Mouse (Mus musculus) erythroblast, adult 5-6 weeks (primary cell): Measurements from ENCODE around the gene Chac2. TPM values are rescaled to one million over a fixed set of nuclear protein-coding genes. Genes with fewer than 3 reads are reported as not detected.
"Not testable (repeated sequence)": the region's sequence is repeated elsewhere in the genome, so short reads cannot be mapped to it uniquely, and the experiment has no call there.

ENCODE experiments used
- ATAC-seq: replicated peaks from 2 replicates; pipeline ENCODE4 v1.8.0; 2016; ENCODE audit warnings: moderate number of reproducible peaks, mild to moderate bottlenecking, moderate TSS enrichment, inconsistent platforms; ENCODE audit not compliant: poor library complexity, low FRiP score, severe bottlenecking
- total RNA-seq, 2 experiments: library from RNA; stranded (forward) in 1 of 2; stranded (reverse) in 1 of 2; fragments of 150-400 nt in 1 of 2; fragments of 200-764, 138-1000 nt in 1 of 2; gene quantifications; 2 replicates each; pipeline versions ENCODE4 v1.2.3 to v1.2.4; 2015 to 2017; ENCODE audit warnings: low replicate concordance in 2 of 2

Chac2 gene
- 172 and 208 TPM in 2 replicates for total RNA-seq (2015; ENCODE audit: low replicate concordance)
- total RNA-seq (2017; ENCODE audit: low replicate concordance): 380 and 474 TPM in 2 replicates

GRCm38 (mm10) chr11:30985877-30986624 lies at the start of gene Chac2:
TSS of gene Chac2 (minus strand) at chr11:30986350.
- peak; percentile 96 for ATAC-seq

- no peak for ATAC-seq
Measured at GRCm38 (mm10) chr11:31034958-31035357, 48.8 kb upstream of the Chac2 start.

- ATAC-seq: not testable (repeated sequence)
Measured at GRCm38 (mm10) chr11:31017466-31017865, 31.3 kb upstream of the Chac2 start.

DNA sequence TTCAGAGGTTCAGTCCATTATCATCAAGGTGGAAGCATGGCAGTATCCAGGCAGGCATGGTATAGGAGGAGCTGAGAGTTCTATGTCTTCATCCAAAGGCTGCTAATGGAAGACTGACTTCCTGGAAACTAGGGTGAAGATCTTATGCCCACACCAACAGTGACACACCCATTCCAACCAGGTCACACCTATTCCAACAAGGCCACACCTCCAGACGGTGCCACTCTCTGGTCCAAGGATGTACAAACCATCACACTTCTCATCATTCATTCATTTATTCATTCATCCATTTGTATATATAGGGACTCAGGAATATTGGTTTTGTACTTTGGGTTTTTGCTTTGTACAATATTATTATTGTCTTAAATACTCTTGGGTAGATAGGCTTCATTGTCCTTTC lies 23.5 kb upstream of the Chac2 start:
- not testable (repeated sequence) for ATAC-seq

- ATAC-seq: peak; percentile 77
Measured at GRCm38 (mm10) chr11:31001169-31001908, 15.2 kb upstream of the Chac2 start.

DNA sequence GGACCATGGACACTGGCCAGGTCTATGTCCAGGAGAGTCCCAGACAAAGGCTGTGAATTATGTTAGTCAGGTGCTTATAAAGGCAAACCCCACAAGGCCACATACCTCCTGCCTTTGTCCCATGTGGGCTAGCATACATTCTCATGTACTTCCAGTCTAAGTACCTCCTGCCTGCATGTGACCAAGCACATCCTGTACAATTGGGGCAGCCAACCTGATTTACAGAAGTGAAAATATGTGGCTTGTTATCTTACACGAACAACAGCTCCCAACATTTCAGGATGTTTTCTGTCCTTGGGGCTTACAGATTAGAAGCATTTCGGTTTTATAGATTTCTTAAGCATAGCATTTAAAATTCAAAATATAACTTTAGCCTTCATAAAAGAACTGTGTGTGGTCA lies 13.9 kb upstream of the Chac2 start:
- no peak for ATAC-seq

DNA sequence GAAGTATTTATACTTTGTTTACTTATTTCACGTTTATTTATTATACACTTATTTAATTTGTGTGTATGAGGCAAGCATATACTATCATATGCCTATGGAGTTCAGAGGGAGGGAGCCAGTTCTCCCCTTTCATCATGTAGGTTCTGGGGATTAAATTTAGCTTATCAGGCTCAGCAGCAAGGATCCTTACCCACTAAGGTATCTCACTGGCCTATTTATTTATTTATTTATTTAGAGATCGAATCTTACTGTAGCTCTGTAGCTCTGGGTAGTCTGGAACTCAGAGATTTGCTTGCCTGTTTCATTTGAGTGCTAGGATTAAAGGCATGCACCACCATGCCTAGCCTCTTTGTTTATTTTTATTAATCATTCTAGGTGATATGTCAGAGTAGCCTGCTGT lies 12.6 kb upstream of the Chac2 start:
- no peak for ATAC-seq

GRCm38 (mm10) chr11:30998199-30998598 lies 12.0 kb upstream of the Chac2 start:
- ATAC-seq: peak; percentile 33

GRCm38 (mm10) chr11:30996670-30997069 lies 10.5 kb upstream of the Chac2 start:
- ATAC-seq: peak; percentile 84

DNA sequence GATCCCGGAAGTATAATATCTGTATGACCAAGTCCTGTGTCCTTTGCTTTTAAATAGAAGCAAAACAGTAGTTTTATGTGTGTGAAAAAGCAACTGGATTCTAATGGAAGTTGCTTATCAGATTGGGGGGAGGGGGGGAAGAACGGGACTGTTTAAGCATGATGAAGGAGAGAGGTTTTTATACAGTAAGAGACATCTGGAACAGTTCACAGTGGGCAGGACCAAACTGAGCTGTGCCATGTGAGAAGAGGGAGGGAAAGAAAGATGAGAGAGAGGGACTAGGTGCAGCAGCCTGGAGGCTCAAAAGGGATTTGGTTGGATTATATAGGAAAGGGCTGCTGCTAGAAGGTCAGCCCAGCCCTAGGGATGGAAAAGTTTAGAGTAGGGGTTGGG lies 471 bp upstream of the Chac2 start:
- ATAC-seq: peak; percentile 65

DNA sequence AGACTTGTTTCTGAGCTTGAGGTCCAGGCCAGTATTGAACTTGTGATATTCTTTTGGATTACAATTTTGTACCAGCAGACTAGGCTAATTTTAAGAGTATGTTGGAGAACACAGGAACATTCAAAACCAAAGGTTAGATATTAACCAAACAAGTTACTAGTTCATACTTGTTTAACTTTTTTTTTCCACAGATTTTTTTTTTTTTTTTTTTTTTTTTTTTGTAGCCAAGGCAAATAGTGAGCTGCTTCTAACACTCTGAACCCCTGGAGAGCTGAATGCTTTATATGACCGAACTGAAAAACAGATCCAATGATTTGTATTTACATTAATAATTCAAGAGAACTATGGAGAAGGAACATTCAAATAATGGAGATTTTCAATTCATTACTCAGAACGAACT lies 913 bp downstream of the Chac2 start:
- no peak for ATAC-seq

- peak; percentile 79 for ATAC-seq
Measured at GRCm38 (mm10) chr11:30954279-30954725, 31.8 kb downstream of the Chac2 start, which contains the start of gene Erlec1. TSS of gene Erlec1 (minus strand) at chr11:30954335.

- peak; percentile 67 for ATAC-seq
Measured at GRCm38 (mm10) chr11:30953469-30954154, 32.5 kb downstream of the Chac2 start.

- peak; percentile 74 for ATAC-seq
Measured at GRCm38 (mm10) chr11:30952829-30953228, 33.3 kb downstream of the Chac2 start.

GRCm38 (mm10) chr11:30943522-30943921 lies 42.6 kb downstream of the Chac2 start:
- ATAC-seq: no peak

- no peak for ATAC-seq
Measured at GRCm38 (mm10) chr11:30928498-30928897, 57.7 kb downstream of the Chac2 start.

GRCm38 (mm10) chr11:30928079-30928478 lies 58.1 kb downstream of the Chac2 start:
- ATAC-seq: 0 out of 2 replicates have a peak, but pooled peaks have one; percentile 36
